Mouse (Mus musculus): ENCODE results near the gene Parp4.

DNA sequence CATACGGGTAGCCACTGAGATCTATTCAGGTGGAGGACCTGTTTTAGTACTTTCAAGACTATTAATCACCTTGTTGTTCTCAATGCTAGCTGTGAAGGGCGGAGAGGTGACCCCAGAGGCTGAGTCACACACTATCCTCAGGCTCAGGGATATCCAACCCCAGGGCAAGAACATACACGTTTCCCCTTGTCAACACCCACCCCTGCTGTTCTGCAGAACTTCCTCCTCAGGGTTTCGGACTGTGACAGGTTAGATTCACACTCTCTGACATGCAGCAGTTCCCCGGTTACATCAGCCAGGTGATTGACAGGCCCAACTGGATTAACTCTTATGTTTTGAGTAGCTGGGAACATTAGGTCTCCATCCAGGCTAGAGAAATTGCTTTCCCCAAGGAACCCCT is 5.7 kb downstream of the Parp4 start:
- no peak for TF ChIP-seq POLR2A (IDR thresholded peaks at IDR 0.05; ENCODE audit: borderline replicate concordance, insufficient read depth, low read length)
- TF ChIP-seq CTCF (IDR thresholded peaks at IDR 0.05; ENCODE audit: borderline replicate concordance, insufficient read depth, low read depth, low read length) = no peak
